Mouse (Mus musculus): ENCODE measurements around the gene Cars2. TPM values are rescaled to one million over a fixed set of nuclear protein-coding genes. Genes with fewer than 3 reads are reported as not detected.
A peak's percentile ranks its signal among the peaks of the same experiment; 100 is the strongest.

Gene Cars2
- 20.9 and 22.2 TPM in 2 replicates for polyA plus RNA-seq (2016; fragmentation: Nextera tagmentation; extraction: Ambion mirVana)

DNA sequence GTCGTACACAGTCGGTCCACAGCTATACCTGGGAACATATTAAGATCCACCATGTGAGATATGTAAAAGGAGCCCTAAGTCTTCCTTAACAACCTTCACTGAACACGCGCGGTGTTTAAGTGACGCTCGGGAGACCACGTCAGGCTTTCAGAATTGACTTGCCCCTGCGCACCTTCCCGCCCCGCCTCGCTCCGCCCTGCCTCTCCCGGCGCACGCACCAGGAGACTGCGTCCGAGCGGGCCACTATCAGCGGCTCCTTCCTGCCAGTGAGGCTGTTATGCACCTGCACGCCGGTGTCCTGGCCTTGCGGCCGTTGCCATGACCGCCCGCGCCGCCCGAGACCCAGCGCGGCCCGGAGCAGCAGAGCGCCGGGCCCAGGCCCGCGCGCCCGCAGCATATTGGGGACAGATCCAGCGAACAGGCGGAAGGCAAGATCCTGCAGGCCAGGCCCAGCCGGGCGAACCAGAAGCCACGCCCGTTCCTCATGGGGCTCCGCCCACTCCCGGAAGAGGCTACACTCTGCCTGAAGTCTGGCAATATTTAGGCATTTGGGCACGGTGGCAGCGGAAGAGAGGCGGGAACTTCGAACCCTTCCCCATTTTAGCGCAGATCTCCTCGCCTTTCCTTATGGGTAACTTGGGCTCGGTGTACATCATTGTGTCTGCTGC is at the start of gene Cars2:
Cars2 (minus strand) TSS at position 503 of the 668 bp plus-strand sequence.
- peak within 1 kb of the TSS; percentile 80 for H3K9ac ChIP-seq
- peak within 1 kb of the TSS; percentile 81 for H3K4me3 ChIP-seq
- H3K27me3 ChIP-seq (replicated peaks) = no peaks in the 10 kb centered on the region
- peak within 1 kb of the TSS; percentile 89 for H3K27ac ChIP-seq
- H3K4me1 ChIP-seq = peaks cover 51% of the 10 kb centered on the region
- WGBS (ENCODE audit: insufficient replicate concordance) = under 1% methylated on average over 53 of the region's 53 CpGs
- ATAC-seq = peak; percentile 83
- no peaks in the 10 kb centered on the region for H3K9me3 ChIP-seq (replicated peaks)
- H3K4me2 ChIP-seq = peak within 1 kb of the TSS; percentile 86
- peaks cover 24% of the 10 kb centered on the region for H3K36me3 ChIP-seq

GRCm38 (mm10) chr8:11593222-11593884 is 42.8 kb upstream of the Cars2 start:
- no peak overlapping the region for H3K4me2 ChIP-seq
- H3K27me3 ChIP-seq (replicated peaks) = no peaks in the 10 kb centered on the region
- WGBS (ENCODE audit: insufficient replicate concordance) = 57% methylated on average over 12 of the region's 12 CpGs
- H3K9me3 ChIP-seq (replicated peaks) = no peaks in the 10 kb centered on the region
- no peak for ATAC-seq
- H3K27ac ChIP-seq = no peak overlapping the region
- H3K36me3 ChIP-seq = no peaks in the 10 kb centered on the region
- H3K4me1 ChIP-seq = peaks cover 13% of the 10 kb centered on the region
- no peak overlapping the region for H3K9ac ChIP-seq
- H3K4me3 ChIP-seq = no peak overlapping the region

GRCm38 (mm10) chr8:11592296-11592695 is 41.7 kb upstream of the Cars2 start:
- Histone ChIP-seq H3K27ac (no peak overlapping the region), H3K4me3 (no peak overlapping the region), H3K4me1 (peaks cover 13% of the 10 kb centered on the region), H3K4me2 (peak overlapping the region; percentile 40), H3K9ac (no peak overlapping the region), H3K36me3 (no peaks in the 10 kb centered on the region), H3K9me3 (replicated peaks) (no peaks in the 10 kb centered on the region), H3K27me3 (replicated peaks) (no peaks in the 10 kb centered on the region)
- 20% methylated on average over 13 of the region's 13 CpGs for WGBS (ENCODE audit: insufficient replicate concordance)
- ATAC-seq = peak; percentile 64

- H3K4me3 ChIP-seq = no peak overlapping the region
- no peak for ATAC-seq
- H3K27ac ChIP-seq = no peak overlapping the region
- no peaks in the 10 kb centered on the region for H3K9me3 ChIP-seq (replicated peaks)
- H3K9ac ChIP-seq = no peak overlapping the region
- H3K4me1 ChIP-seq = peaks cover 13% of the 10 kb centered on the region
- no peaks in the 10 kb centered on the region for H3K36me3 ChIP-seq
- WGBS (ENCODE audit: insufficient replicate concordance) = 51% methylated on average over 4 of the region's 4 CpGs
- no peaks in the 10 kb centered on the region for H3K27me3 ChIP-seq (replicated peaks)
- H3K4me2 ChIP-seq = peak overlapping the region; percentile 40
Measured at GRCm38 (mm10) chr8:11591837-11592236, 41.3 kb upstream of the Cars2 start.

DNA sequence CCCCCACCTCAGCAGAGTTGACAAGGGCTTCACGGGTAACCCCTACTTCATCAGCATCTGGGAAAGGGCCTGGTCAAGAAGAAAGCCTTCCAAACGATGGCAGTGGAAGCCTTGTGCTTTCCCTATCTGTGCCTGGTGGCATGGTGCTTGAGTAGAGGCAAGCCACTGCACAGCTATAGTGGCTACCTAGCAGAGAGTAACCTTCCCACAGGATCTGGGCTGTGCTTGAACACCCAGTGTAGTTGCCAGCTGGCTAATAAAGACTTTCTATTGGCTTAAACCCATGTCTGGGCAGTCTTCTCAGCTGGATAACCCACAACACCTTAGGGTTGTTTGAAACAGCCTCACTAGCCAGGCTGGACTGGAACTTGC is 35.8 kb upstream of the Cars2 start:
- Histone ChIP-seq H3K36me3 (no peaks in the 10 kb centered on the region), H3K27me3 (replicated peaks) (no peaks in the 10 kb centered on the region), H3K4me2 (no peak overlapping the region), H3K9me3 (replicated peaks) (no peaks in the 10 kb centered on the region; the same call in 1 of the 2 replicates), H3K4me3 (no peak overlapping the region), H3K9ac (no peak overlapping the region), H3K4me1 (0 out of 2 replicates have a peak, but pooled peaks cover 4% of the 10 kb centered on the region), H3K27ac (no peak overlapping the region)
- 31% methylated on average over 2 of the region's 2 CpGs for WGBS (ENCODE audit: insufficient replicate concordance)
- ATAC-seq = no peak

- Histone ChIP-seq H3K27ac (no peak overlapping the region), H3K27me3 (replicated peaks) (no peaks in the 10 kb centered on the region), H3K36me3 (no peaks in the 10 kb centered on the region), H3K4me1 (0 out of 2 replicates have a peak, but pooled peaks cover 4% of the 10 kb centered on the region), H3K9ac (no peak overlapping the region), H3K9me3 (replicated peaks) (no peaks in the 10 kb centered on the region; the same call in 1 of the 2 replicates), H3K4me3 (no peak overlapping the region), H3K4me2 (no peak overlapping the region)
- ATAC-seq = no peak
- 61% methylated on average over 21 of the region's 21 CpGs for whole genome bisulfite sequencing (ENCODE audit: insufficient replicate concordance)
Measured at GRCm38 (mm10) chr8:11585513-11586373, 35.2 kb upstream of the Cars2 start.

GRCm38 (mm10) chr8:11575604-11576384 is 25.2 kb upstream of the Cars2 start:
- H3K4me2 ChIP-seq = no peak overlapping the region
- H3K4me3 ChIP-seq = no peak overlapping the region
- H3K9ac ChIP-seq = no peak overlapping the region
- H3K36me3 ChIP-seq = no peaks in the 10 kb centered on the region
- no peaks in the 10 kb centered on the region for H3K27me3 ChIP-seq (replicated peaks)
- no peak overlapping the region for H3K27ac ChIP-seq
- peaks cover 11% of the 10 kb centered on the region; the same call in 1 of the 2 replicates for H3K4me1 ChIP-seq
- H3K9me3 ChIP-seq (replicated peaks) = no peaks in the 10 kb centered on the region
- WGBS (ENCODE audit: insufficient replicate concordance) = 62% methylated on average over 16 of the region's 16 CpGs
- ATAC-seq = no peak

GRCm38 (mm10) chr8:11574911-11575603 is 24.5 kb upstream of the Cars2 start:
- Histone ChIP-seq H3K9me3 (replicated peaks) (no peaks in the 10 kb centered on the region), H3K4me1 (peaks cover 11% of the 10 kb centered on the region; the same call in 1 of the 2 replicates), H3K27me3 (replicated peaks) (no peaks in the 10 kb centered on the region), H3K4me3 (no peak overlapping the region), H3K4me2 (no peak overlapping the region), H3K9ac (no peak overlapping the region), H3K27ac (no peak overlapping the region), H3K36me3 (no peaks in the 10 kb centered on the region)
- WGBS (ENCODE audit: insufficient replicate concordance) = 46% methylated on average over 9 of the region's 9 CpGs
- 0 out of 2 replicates have a peak, but pooled peaks have one; percentile 21 for ATAC-seq

GRCm38 (mm10) chr8:11572428-11572827 is 21.8 kb upstream of the Cars2 start:
- 67% methylated on average over 6 of the region's 6 CpGs for WGBS (ENCODE audit: insufficient replicate concordance)
- no peak for ATAC-seq

DNA sequence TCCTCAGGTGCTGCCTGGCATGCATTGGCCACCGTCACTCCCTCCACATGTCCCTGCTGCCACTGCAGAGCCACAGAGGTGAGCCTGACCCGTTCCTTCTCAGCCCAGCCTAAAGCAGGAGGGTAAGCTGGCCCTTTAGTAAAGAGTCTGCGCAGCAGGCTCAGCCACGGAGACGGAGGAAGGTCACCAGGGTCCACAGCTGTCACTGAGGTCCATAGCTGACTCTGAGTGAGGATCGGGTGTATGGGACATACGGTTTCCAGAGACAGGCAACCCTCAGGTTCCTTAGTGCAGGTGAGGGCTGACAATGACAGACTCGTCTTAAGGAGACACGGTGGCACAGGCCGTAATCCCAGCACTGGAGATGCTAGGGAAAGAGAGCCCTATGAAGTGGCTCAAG is 21.4 kb upstream of the Cars2 start:
- 75% methylated on average over 10 of the region's 10 CpGs for WGBS (ENCODE audit: insufficient replicate concordance)
- peaks cover 8% of the 10 kb centered on the region for H3K36me3 ChIP-seq
- ATAC-seq = no peak
- H3K4me3 ChIP-seq = no peak overlapping the region
- H3K9ac ChIP-seq = no peak overlapping the region
- no peak overlapping the region for H3K4me2 ChIP-seq
- H3K4me1 ChIP-seq = peaks cover 11% of the 10 kb centered on the region; the same call in 1 of the 2 replicates
- no peaks in the 10 kb centered on the region for H3K9me3 ChIP-seq (replicated peaks)
- no peaks in the 10 kb centered on the region for H3K27me3 ChIP-seq (replicated peaks)
- H3K27ac ChIP-seq = no peak overlapping the region

More at GRCm38 (mm10) chr8:11572428-11572827, 21.8 kb upstream of the Cars2 start:
- Histone ChIP-seq H3K9ac (no peak overlapping the region), H3K27ac (no peak overlapping the region), H3K4me3 (no peak overlapping the region), H3K27me3 (replicated peaks) (no peaks in the 10 kb centered on the region), H3K36me3 (peaks cover 3% of the 10 kb centered on the region), H3K4me2 (no peak overlapping the region), H3K4me1 (peaks cover 11% of the 10 kb centered on the region; the same call in 1 of the 2 replicates), H3K9me3 (replicated peaks) (no peaks in the 10 kb centered on the region)

GRCm38 (mm10) chr8:11570742-11571141 is 20.2 kb upstream of the Cars2 start:
- no peak overlapping the region for H3K9ac ChIP-seq
- no peaks in the 10 kb centered on the region for H3K27me3 ChIP-seq (replicated peaks)
- no peak overlapping the region for H3K4me2 ChIP-seq
- peaks cover 7% of the 10 kb centered on the region; the same call in 1 of the 2 replicates for H3K4me1 ChIP-seq
- H3K36me3 ChIP-seq = peaks cover 14% of the 10 kb centered on the region
- no peaks in the 10 kb centered on the region for H3K9me3 ChIP-seq (replicated peaks)
- no peak overlapping the region for H3K27ac ChIP-seq
- no peak for ATAC-seq
- no peak overlapping the region for H3K4me3 ChIP-seq
- WGBS (ENCODE audit: insufficient replicate concordance) = 88% methylated on average over 4 of the region's 4 CpGs
